Mouse (Mus musculus) liver, embryonic 13.5 days (tissue): ENCODE measurements around the gene Osr1. TPM values are rescaled to one million over a fixed set of nuclear protein-coding genes. Genes with fewer than 3 reads are reported as not detected.

ENCODE experiments used
- ATAC-seq: fragments of 200-750 bp; cut with Nextera tagmentation; 2 replicates; pipeline ENCODE4 v1.8.0; 2017; ENCODE audit warnings: low read depth, mild to moderate bottlenecking, moderate number of reproducible peaks, moderate library complexity
- DNase-seq: peaks from one replicate; pipeline ENCODE4 v3.0.0; 2022
- H3K27ac ChIP-seq: fragments of 300-500 bp; sonication (generic); 2 replicates; pipeline ENCODE4 v1.5.1; 2015; ENCODE audit warnings: moderate library complexity, mild to moderate bottlenecking, inconsistent platforms
- H3K27me3 ChIP-seq: fragments of 300-500 bp; sonication (generic); 2 replicates; pipeline ENCODE4 v1.6.1; 2015; ENCODE audit warnings: mild to moderate bottlenecking, inconsistent platforms
- H3K36me3 ChIP-seq: fragments of 300-500 bp; sonication (generic); 2 replicates; pipeline ENCODE4 v1.6.1; 2015; ENCODE audit warnings: mild to moderate bottlenecking, inconsistent platforms
- H3K4me1 ChIP-seq: fragments of 300-500 bp; sonication (generic); replicated peaks from 2 replicates; pipeline ENCODE4 v1.6.1; 2015; ENCODE audit warnings: inconsistent platforms
- H3K4me2 ChIP-seq: fragments of 300-500 bp; sonication (generic); 2 replicates; pipeline ENCODE4 v1.6.1; 2015; ENCODE audit warnings: inconsistent platforms, mild to moderate bottlenecking, moderate library complexity
- H3K4me3 ChIP-seq: fragments of 300-500 bp; sonication (generic); replicated peaks from 2 replicates; pipeline ENCODE4 v1.5.1; 2015; ENCODE audit warnings: mild to moderate bottlenecking, inconsistent platforms
- H3K9ac ChIP-seq: fragments of 300-500 bp; sonication (generic); 2 replicates; pipeline ENCODE4 v1.6.1; 2015; ENCODE audit warnings: mild to moderate bottlenecking, inconsistent platforms
- H3K9me3 ChIP-seq: fragments of 300-500 bp; sonication (generic); replicated peaks from 2 replicates; pipeline ENCODE4 v1.6.1; 2016; ENCODE audit warnings: inconsistent platforms
- WGBS: fragments of 180-500 bp; shearing (Covaris S2); methylation state at CpG from one replicate; pipeline ENCODE4 v1.1.7; 2015; ENCODE audit not compliant: insufficient replicate concordance; 5-methylcytosine and 5-hydroxymethylcytosine counted together
- polyA plus RNA-seq: library from polyadenylated mRNA; unstranded; fragments of >200 nt; fragmentation: Nextera tagmentation; extraction: Ambion mirVana; gene quantifications from 2 replicates; pipeline ENCODE4 v1.2.1, GENCODE M21; 2015

Osr1 gene
- polyA plus RNA-seq, 1 experiment from 2014 or later, result 0.82 TPM

DNA sequence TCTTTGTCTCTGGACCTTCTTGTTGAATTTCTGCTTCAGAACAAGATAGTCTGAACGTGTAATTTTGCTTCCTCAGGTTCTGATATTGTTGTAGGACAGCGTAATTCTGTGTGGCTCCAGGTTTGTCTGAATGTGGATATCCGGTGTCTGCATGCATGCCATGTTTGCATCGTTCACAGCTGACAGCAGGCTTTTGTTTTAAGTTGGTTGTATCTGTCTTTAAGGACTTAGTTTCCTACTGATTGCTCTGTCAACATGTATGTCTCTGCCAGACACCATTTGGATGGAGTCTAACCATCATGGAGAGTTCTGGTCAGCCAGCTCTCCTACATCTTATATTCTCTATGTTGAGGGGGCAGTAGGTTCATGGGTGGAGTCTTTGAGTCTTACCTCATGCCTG, 8.7 kb downstream of the Osr1 start:
- no peaks in the 10 kb centered on the region; the same call in 1 of the 2 replicates for H3K4me1 ChIP-seq

GRCm38 (mm10) chr12:9579301-9580030, 9.6 kb downstream of the Osr1 start:
- H3K4me1 ChIP-seq, result no peaks in the 10 kb centered on the region; the same call in 1 of the 2 replicates
- H3K27me3 ChIP-seq, result peaks cover 99% of the 10 kb centered on the region
- H3K9ac ChIP-seq, result no peak overlapping the region
- no peaks in the 10 kb centered on the region for H3K36me3 ChIP-seq
- ATAC-seq (no peak), DNase-seq (no peak)
- no peaks in the 10 kb centered on the region for H3K9me3 ChIP-seq
- H3K4me2 ChIP-seq, result no peak overlapping the region
- 5% methylated on average over 31 of the region's 31 CpGs for WGBS
- no peak overlapping the region for H3K27ac ChIP-seq
- no peak overlapping the region for H3K4me3 ChIP-seq

More for the DNA sequence above, 8.7 kb downstream of the Osr1 start:
- Histone ChIP-seq H3K27ac (no peak overlapping the region), H3K9ac (no peak overlapping the region), H3K4me2 (no peak overlapping the region), H3K9me3 (no peaks in the 10 kb centered on the region), H3K4me3 (no peak overlapping the region), H3K27me3 (peaks cover 100% of the 10 kb centered on the region), H3K36me3 (no peaks in the 10 kb centered on the region)
- 9% methylated on average over 4 of the region's 4 CpGs for WGBS
- DNase-seq (no peak), ATAC-seq (no peak)

GRCm38 (mm10) chr12:9580041-9580905, 10.4 kb downstream of the Osr1 start:
- no peak for DNase-seq
- whole genome bisulfite sequencing, result 2% methylated on average over 32 of the region's 33 CpGs
- H3K27ac ChIP-seq, result no peak overlapping the region
- no peak overlapping the region for H3K9ac ChIP-seq
- H3K4me3 ChIP-seq, result no peak overlapping the region
- no peaks in the 10 kb centered on the region for H3K36me3 ChIP-seq
- ATAC-seq, result no peak
- no peaks in the 10 kb centered on the region for H3K9me3 ChIP-seq
- 0 out of 2 replicates have a peak overlapping the region, but pooled peaks have one; percentile 19 for H3K4me2 ChIP-seq
- no peaks in the 10 kb centered on the region; the same call in none of the 2 replicates for H3K4me1 ChIP-seq
- H3K27me3 ChIP-seq, result peaks cover 92% of the 10 kb centered on the region

DNA sequence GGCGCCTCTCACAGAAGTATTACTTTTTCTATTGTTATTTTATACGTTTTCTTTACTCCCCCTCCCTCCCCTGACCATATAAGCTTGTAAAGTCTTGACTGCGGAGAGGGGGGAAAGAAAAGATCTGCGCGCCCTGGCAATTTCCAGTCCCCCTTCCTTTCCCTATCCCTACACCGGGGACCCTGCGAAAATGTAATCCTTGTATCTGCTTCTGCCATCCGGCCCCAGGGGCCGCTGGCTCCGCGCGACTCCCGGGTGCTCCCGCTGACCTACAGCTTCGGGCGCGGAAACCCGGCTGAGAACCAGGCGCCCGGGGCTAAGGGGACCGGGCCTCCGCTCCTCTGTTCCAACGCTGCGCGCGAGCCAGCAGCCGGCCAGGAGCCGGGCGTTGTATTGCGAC, 11.1 kb downstream of the Osr1 start:
- Histone ChIP-seq H3K9me3 (no peaks in the 10 kb centered on the region), H3K9ac (no peak overlapping the region), H3K4me2 (0 out of 2 replicates have a peak overlapping the region, but pooled peaks have one; percentile 15), H3K4me3 (no peak overlapping the region), H3K4me1 (no peaks in the 10 kb centered on the region; the same call in none of the 2 replicates), H3K36me3 (no peaks in the 10 kb centered on the region), H3K27ac (no peak overlapping the region), H3K27me3 (peaks cover 85% of the 10 kb centered on the region)
- 2% methylated on average over 30 of the region's 30 CpGs for WGBS
- no peak for DNase-seq
- no peak for ATAC-seq

GRCm38 (mm10) chr12:9581506-9581905, 11.6 kb downstream of the Osr1 start:
- ATAC-seq (no peak), DNase-seq (no peak)
- Histone ChIP-seq H3K27me3 (peaks cover 80% of the 10 kb centered on the region), H3K4me3 (no peak overlapping the region), H3K9me3 (no peaks in the 10 kb centered on the region), H3K4me2 (no peak overlapping the region), H3K27ac (no peak overlapping the region), H3K36me3 (no peaks in the 10 kb centered on the region), H3K9ac (no peak overlapping the region), H3K4me1 (no peaks in the 10 kb centered on the region; the same call in none of the 2 replicates)
- 7% methylated on average over 12 of the region's 12 CpGs for WGBS

- H3K27ac ChIP-seq, result no peak overlapping the region
- ATAC-seq (no peak), DNase-seq (no peak)
- H3K4me3 ChIP-seq, result no peak overlapping the region
- no peaks in the 10 kb centered on the region for H3K9me3 ChIP-seq
- H3K27me3 ChIP-seq, result peaks cover 71% of the 10 kb centered on the region
- no peak overlapping the region for H3K4me2 ChIP-seq
- H3K9ac ChIP-seq, result no peak overlapping the region
- WGBS, result 14% methylated on average over 14 of the region's 14 CpGs
- H3K36me3 ChIP-seq, result no peaks in the 10 kb centered on the region
- H3K4me1 ChIP-seq, result no peaks in the 10 kb centered on the region; the same call in none of the 2 replicates
These were observed 12.5 kb downstream of the Osr1 start for GRCm38 (mm10) chr12:9582248-9582995.

GRCm38 (mm10) chr12:9583380-9583779, 13.5 kb downstream of the Osr1 start:
- Histone ChIP-seq H3K27me3 (peaks cover 61% of the 10 kb centered on the region), H3K4me3 (no peak overlapping the region)

GRCm38 (mm10) chr12:9584366-9585084, 14.6 kb downstream of the Osr1 start:
- Histone ChIP-seq H3K36me3 (no peaks in the 10 kb centered on the region), H3K27me3 (peaks cover 50% of the 10 kb centered on the region), H3K9ac (no peak overlapping the region), H3K4me1 (no peaks in the 10 kb centered on the region; the same call in none of the 2 replicates), H3K9me3 (no peaks in the 10 kb centered on the region), H3K4me3 (peak overlapping the region; percentile 33), H3K4me2 (peak overlapping the region; percentile 52), H3K27ac (no peak overlapping the region)
- peak; percentile 83 for ATAC-seq
- DNase-seq, result peak; percentile 22
- 2% methylated on average over 23 of the region's 23 CpGs for WGBS

More at GRCm38 (mm10) chr12:9583380-9583779, 13.5 kb downstream of the Osr1 start:
- Histone ChIP-seq H3K27ac (no peak overlapping the region), H3K36me3 (no peaks in the 10 kb centered on the region), H3K9me3 (no peaks in the 10 kb centered on the region), H3K4me2 (no peak overlapping the region), H3K4me1 (no peaks in the 10 kb centered on the region; the same call in none of the 2 replicates), H3K9ac (no peak overlapping the region)
- no peak for DNase-seq
- WGBS, result 27% methylated on average over 2 of the region's 2 CpGs
- ATAC-seq, result no peak

GRCm38 (mm10) chr12:9585085-9585453, 15.2 kb downstream of the Osr1 start:
- H3K27me3 ChIP-seq, result peaks cover 44% of the 10 kb centered on the region
- no peaks in the 10 kb centered on the region; the same call in none of the 2 replicates for H3K4me1 ChIP-seq
- peak; percentile 50; the same call in 1 of the 2 replicates for ATAC-seq
- H3K27ac ChIP-seq, result no peak overlapping the region
- H3K9ac ChIP-seq, result no peak overlapping the region
- DNase-seq, result no peak
- H3K4me3 ChIP-seq, result peak overlapping the region; percentile 33
- peak overlapping the region; percentile 52 for H3K4me2 ChIP-seq
- 2% methylated on average over 7 of the region's 7 CpGs for WGBS
- no peaks in the 10 kb centered on the region for H3K9me3 ChIP-seq
- H3K36me3 ChIP-seq, result no peaks in the 10 kb centered on the region

- H3K27ac ChIP-seq, result no peak overlapping the region
- H3K9ac ChIP-seq, result no peak overlapping the region
- WGBS, result 71% methylated on average over 1 of the region's 1 CpGs
- no peaks in the 10 kb centered on the region; the same call in 1 of the 2 replicates for H3K4me1 ChIP-seq
- no peaks in the 10 kb centered on the region for H3K9me3 ChIP-seq
- no peak overlapping the region for H3K4me2 ChIP-seq
- no peaks in the 10 kb centered on the region for H3K36me3 ChIP-seq
- no peak for DNase-seq
- peaks cover 18% of the 10 kb centered on the region for H3K27me3 ChIP-seq
- no peak for ATAC-seq
- no peak overlapping the region for H3K4me3 ChIP-seq
These were observed 17.8 kb downstream of the Osr1 start for GRCm38 (mm10) chr12:9587732-9588131.
